Mouse (Mus musculus) liver, adult 2 months (tissue): ENCODE measurements at regions not wholly inside any gene's neighbourhood (a gene's known extent, or its start where the extent isn't known, plus 50 kb on each side); places are given as distances from the start of the nearest gene placed in this dataset.

ENCODE experiments used
- CTCF ChIP-seq: fragments of 200-500 bp; IDR thresholded peaks from 2 replicates; pipeline ENCODE4 v1.5.1; 2011; ENCODE audit warnings: low read depth, low read length, control low read depth
- POLR2A ChIP-seq: fragments of 200-500 bp; IDR thresholded peaks from 2 replicates; pipeline ENCODE4 v1.6.1; 2011; ENCODE audit warnings: low read length, control low read depth; ENCODE audit not compliant: insufficient read depth; ENCODE audit errors: extremely low read depth

- TF ChIP-seq POLR2A (no peak), CTCF (no peak)
Measured at GRCm38 (mm10) chr11:22606380-22606779, 94.5 kb downstream of the Tmem17 start.
